Mouse (Mus musculus): ENCODE measurements around the gene Pik3r2.
"Not testable (repeated sequence)": the region's sequence is repeated elsewhere in the genome, so short reads cannot be mapped to it uniquely, and the experiment has no call there.

Pik3r2 gene

DNA sequence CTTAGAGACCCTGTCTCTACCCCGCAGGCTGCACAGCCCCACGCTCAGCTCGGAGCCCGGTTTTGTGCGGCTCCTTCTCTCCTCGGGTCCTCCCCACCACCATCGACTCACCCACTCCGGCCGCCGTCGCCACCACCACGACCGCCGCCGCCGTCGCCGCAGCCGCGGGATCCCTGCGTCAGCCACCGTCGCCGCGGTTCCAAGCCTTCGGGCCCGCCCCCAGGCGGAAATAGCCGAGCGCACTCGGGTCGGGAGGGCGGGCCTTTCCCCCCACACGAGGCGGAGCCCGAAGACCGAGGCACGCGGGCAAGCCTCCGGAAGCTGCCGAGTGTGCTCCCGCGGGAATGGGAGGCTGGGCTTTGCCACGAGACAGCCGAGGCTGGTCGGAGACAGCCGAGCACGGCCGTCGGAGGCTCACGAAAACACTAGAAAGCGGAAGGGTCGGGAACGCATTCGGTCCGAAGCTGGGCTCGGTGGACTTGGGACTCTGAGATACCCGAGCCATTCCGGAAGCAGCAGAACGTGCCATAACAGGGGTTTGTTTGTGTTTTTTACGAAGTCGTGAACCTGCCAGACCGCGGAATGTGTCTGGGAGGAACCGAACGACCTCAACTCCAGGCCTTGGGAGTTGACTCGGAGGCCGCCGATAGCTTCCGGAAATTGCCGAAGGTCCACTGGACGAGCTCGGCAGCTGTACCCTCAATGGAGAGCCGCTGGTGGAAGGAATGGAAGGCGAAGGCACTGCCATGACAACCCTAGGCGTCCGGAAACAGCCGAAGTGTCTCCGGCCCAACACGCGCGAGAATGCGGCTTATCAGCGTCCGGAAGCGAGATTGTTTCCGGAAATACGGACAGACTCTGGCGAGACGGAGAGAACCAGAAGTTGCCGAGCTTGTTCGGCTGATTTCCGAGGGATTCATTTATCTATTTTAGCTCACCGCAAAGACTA is at the start of gene Pik3r2:
TSS of gene Pik3r2 (minus strand) at position 218 of the 949 bp plus-strand sequence.
- DNase-seq: peak; percentile 99

DNA sequence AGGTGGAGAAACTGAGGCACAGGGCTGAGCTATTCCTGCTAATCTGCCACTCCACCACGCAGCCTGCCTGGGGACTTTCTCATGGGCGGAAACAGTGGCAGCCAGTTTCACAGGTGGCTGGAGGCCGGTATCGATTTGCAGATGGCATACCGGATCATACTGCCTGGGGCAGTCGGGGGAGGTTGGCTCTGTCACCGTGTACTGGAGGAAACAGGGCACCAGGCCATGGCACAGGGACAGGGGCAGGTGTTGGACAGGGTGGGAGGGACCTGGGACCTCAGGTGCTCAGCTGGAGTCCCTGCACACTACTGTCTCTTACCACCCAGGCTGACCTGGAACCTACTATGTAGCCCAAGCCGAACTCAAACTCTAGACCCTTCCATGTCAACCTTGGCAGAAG is 49.3 kb upstream of the Pik3r2 start:
- DNase-seq: no peak

DNA sequence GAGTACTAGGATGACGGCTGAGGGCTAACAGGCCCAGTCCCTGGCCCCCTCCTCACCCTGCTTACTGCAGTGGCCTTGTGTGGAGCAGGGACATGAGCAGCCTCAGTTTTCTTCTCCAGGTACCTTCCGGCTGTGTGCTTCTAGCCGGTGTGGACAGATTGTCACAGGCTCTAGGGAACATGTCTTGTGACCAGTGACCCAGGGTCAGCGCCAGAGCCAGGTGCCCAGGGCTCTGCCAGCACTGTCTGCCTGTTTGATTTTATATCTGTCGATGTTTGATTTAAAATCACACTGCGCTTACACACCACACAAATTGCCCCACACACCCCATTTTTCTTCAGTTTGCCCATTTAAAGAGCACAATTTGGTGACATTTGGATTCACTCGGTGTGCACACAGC is 47.3 kb upstream of the Pik3r2 start:
- no peak for DNase-seq

DNA sequence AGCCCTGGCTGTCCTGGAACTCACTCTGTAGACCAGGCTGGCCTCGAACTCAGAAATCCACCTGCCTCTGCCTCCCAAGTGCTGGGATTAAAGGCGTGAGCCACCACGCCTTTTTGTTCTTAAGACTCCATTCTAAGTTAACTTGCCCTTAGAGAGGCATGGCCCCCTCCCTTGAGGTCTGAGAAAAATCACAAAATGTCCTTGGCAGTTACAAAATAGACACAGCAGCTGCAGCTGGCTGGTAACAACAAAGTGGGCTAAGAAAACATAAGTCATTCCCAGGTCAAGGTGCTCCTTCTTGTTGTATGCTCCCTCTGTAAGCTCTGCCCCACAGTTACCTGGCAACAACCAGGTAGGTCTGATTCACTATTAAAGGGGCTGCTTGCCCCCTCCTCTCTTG is 46.1 kb upstream of the Pik3r2 start:
- DNase-seq: not testable (repeated sequence)

DNA sequence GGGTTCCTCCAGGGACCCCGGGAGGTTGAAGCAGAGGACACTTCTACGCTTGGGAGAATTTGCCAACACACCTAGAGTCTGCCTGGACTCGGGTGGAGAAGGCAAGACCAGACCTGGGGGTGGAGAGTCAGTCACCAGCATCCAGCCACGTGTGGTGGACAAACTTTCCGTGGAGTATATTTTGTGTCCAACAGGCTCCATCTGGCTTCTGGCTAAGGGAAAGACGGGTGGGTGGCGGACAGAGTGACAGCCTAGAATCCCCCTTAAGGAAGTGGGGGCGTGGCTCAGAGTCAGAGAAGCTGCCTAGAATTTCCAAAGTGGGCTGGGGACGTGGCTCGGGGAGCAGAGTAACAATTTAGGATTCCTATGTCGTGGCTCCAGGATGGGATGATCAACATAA is 45.5 kb upstream of the Pik3r2 start:
- no peak for DNase-seq

DNA sequence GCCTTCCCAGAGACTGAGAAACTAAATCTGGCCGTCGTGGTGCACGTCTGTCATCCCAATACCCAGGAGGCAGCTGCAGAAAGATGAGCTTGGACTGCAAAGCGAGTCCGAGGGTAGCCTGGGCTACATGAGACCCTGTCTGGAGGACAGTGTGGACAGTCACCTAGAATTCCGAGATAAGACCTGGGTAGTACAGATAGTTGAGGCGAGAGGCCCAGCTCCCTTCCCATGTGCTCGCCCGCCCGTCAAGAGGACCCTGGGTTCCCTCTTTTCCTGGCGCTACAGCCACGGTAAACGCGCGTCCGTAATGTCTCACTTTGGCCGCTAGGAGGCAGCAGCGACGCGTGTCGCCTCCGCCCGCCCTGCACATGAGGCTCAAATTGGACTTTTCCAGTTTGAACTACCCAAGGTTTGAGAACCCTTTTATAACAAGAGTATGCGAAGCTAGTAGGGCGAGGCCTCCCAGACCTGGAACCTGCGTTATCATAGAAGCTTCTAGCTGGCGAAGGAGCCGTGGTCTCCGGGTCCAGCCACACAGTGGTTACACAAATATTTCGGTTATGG is 45.0 kb upstream of the Pik3r2 start:
- no peak for DNase-seq

DNA sequence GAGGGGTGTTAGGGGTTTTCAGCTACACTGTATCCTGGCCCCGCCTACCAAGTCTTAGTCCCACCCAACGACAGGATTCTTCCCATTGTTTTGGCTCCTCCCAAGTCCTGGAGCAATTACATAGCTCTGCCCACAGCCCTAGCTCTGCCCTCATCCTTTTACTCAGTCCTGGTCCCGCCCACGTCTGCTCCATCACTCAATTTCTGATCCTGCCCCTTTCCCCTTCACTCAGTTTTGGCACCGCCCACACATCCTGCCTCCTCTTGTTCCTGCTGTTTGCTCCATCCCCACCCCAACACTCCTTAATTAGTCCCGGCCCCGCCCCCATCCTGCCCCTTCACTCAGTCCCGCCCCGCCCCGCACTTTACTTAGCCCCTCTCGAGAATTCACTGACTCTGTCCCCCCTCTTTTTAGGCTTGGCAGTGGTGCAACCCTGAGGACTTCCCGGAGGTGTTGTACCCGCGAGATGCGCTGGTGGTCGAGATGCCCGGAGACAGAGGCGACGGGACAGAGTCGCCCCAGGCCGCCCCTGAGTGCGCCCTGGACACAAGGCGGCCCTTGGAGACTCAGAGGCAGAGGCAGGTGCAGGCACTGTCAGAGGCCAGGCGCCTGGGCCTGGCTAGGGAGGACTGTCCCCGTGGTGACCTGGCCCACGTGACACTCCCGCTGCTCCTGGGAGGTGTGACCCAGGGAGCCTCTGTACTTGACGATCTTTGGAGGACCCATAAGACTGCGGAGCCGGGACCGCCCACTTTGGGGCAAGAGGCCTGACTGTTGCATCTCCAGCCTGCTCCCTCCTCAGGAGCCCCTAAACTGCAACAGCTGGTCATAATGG is 43.8 kb upstream of the Pik3r2 start:
- no peak for DNase-seq

DNA sequence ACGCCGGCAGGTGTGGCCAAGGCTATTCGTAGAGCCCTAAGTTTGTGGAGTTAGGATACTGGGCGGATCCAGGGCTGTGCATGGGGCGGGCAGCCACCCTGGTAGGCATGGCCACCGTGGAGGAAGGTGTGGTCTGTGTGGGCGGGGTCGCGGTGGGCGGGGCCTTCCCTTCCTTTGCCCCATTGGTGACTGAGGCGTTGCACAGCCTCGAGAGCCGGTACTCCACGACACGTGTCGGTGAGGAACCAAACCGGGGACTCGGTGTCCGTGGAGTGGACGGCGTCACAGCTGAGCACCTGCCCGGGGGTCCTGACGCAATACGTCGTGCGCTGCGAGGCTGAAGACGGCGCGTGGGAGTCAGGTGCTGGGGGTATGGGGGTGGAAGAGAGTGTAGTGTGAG is 40.2 kb upstream of the Pik3r2 start:
- no peak for DNase-seq

DNA sequence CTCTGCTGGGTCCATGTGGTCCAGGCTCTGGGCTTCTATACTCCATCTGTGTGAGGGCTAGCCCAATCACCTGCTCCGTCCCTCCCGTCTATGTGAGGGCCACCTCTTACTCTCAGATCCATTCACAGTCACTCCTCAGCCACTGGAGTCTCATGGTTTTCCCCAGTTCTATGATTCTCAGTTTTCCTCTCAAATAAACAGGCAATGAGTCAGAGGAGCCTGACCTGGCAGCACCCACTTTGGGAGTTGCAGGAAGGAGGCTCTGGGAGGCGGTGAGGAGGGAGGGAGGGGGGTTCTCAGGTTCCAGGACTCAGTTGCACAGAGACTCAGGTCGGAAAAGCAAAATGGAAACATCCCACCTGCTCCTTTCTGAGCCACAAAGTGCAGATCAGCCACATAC is 36.4 kb upstream of the Pik3r2 start:
- DNase-seq: no peak

DNA sequence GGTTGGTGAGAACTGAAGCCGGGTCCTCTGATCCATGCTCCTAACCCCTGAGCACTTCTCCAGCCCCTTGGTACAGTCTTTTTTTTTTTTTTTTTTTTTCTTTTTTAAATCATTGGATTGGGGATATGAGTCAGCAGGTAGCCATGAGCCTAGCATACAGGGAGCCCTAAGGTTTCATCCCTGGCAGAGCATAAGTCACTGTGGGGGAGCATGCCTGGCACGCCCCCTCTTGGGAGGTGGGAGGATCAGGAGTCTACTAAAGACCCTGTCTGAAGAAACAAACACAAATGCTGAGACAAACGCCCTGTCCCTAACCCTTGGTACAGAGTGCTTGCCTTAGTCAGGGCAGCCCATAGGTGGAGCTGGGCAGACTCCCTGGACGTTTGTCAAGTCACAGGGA is 35.5 kb upstream of the Pik3r2 start:
- DNase-seq: no peak

DNA sequence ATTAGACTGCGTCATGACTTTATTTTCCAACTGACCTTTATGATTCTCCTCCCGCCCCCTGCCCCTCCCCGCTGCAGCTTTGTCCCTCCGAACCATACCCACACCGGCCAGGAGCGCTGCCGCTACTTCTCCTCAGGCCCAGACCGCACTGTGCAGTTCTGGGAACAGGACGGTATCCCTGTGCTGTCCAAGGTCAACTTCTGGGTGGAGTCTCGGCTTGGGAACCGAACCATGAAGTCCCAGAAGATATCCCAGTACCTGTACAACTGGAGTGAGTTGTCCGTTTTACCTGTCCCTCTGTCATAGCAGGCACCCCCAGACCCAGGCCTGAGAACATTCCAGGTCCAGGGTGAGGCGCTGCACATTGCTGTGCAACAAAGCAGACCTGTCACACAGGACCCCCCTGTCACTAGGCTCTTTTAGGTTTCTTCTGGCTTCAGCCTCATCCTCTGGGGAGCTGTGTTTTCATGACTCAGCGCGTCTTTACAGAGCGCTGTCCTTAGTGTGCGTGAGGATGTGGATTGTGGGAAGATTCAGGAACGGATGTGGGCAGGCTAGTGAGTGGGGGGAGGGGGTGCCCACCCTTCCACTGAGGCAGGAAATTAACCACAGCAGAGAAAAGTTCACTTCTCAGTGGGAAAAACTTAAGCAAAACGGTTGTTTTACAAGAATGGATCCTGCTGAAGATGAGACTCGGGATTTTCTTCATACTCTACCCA is 34.6 kb upstream of the Pik3r2 start:
- no peak for DNase-seq

DNA sequence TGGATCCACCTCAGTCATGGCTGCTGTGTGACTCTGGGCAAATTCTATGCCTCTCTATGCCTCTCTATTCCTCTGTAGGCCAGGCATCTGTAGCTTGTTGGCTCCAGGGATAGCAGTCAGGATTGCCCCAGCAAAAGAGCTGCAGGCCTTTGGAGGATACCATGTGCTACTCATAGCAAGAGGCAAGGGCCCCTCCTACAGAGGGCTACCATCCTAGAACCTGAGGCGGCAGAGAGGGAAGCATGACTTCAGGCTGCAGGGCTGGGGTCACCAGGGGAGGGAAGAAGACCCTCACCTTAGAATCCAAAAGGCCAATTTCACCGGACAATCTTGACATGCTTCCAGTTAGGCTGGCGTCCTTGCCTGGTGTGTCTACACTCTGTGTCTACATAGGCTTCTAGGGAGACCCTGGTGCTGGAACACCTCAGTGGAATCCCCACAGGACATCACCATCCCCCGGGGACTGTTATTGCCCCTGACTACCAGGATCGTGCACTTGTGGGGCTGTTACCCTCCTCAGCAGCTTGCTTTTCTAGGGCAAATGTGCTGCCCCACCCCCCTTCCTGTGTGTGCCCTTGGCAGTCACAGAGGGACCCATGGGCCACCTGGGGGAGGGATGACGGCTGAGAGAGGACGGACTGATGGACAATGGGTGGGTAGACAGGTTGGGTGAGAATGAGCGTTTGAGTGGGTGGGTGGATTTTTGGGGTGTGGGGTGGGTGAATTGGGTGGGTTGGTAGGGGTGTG is 32.6 kb upstream of the Pik3r2 start:
- no peak for DNase-seq

DNA sequence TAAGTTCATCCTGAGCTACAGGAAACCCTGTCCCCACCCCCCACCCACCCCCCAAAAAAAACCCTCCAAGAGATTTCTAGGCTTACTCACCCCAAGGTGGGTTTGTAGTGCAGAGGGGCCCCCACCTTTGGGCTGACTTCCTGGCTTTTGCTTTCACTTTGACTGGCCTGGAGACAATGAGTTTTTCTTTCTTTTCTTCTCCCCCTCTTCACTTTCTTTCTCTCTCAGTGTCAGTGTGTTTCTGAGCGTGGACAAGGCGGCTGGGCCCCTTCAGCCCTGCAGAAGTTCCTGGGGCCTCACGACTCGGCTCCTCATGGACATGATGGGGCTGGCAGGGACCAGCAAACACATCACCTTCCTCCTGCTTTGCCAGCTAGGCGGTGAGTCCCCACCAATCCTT is 31.7 kb upstream of the Pik3r2 start, which contains the start of gene Il12rb1:
TSS of gene Il12rb1 (plus strand) at position 211 of the 400 bp plus-strand sequence.
- DNase-seq: no peak

DNA sequence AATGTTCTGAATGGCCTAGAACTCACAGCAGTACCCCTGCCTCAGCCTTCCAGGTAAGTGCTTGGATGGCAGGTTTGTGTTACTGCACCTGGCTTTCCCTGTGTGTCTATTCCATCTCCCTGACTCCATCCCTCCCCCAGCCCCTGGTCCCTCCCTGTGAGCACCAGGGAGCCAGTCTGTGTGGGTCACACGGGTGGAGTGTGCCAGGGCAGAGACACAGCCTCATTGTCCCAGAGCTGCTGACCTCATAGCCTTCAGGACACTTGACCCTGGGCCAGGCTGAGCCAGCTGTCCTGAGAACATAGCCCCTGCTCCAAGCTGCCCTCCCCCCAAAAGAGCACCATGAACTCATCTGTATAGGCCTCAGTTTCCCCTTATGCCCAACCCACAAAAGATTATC is 30.8 kb upstream of the Pik3r2 start:
- DNase-seq: no peak

DNA sequence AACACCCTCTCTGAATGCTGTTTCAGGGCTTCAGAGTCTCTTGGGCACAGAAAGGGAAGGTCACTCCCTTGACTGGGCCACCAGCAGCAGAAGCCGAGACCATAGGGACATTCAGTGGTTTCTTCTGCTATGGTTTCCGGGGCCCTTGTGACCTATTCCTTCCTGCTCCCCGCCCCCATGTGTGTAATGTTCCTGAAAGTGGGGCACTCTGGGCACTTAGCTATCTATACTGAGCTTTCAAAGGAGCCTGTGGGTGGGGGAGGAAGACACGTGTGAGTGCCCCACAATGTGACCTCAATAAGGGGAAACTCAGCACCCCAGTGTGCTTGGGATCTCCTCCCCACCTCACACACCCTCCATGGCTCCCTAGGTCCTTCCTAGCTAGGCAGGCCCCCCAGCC is 30.0 kb upstream of the Pik3r2 start:
- DNase-seq: no peak

DNA sequence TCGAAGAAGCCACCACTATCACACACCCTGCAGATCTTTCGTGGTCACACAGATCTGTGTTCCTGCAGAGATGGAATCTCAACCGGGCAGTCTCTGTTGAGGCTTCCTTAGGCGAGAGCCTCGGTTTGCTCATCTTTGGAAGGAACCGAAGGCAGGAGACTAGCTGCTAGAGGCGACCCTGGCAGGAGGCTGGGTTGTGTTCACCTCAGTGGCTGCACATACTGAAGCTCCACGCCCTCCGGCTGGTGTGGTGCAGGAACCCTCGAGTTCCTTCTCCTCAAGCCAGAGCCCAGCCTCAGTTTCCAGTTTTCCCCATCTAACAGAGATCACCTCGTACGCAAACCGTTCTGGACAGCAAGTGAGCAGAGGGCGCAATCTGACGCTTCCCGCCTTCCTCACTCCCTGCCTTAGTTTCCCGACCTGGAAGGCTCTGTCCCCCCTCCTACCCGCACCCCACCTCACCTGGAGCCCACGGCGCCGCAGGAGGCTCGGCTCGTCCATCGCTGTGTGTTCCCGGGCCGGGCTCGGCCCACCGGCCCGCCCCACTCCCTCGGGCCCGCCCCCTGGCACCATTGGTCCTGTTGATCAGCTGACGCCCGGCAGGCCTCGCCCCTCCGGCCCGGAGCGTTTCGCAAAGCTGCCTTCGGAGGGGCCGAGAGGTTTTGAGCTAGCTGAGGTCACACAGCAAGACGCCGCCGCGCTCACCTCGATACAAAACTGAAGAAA is 28.1 kb upstream of the Pik3r2 start, which contains the start of gene Mast3:
TSS of gene Mast3 (minus strand) at position 574 of the 726 bp plus-strand sequence.
- peak; percentile 85 for DNase-seq

DNA sequence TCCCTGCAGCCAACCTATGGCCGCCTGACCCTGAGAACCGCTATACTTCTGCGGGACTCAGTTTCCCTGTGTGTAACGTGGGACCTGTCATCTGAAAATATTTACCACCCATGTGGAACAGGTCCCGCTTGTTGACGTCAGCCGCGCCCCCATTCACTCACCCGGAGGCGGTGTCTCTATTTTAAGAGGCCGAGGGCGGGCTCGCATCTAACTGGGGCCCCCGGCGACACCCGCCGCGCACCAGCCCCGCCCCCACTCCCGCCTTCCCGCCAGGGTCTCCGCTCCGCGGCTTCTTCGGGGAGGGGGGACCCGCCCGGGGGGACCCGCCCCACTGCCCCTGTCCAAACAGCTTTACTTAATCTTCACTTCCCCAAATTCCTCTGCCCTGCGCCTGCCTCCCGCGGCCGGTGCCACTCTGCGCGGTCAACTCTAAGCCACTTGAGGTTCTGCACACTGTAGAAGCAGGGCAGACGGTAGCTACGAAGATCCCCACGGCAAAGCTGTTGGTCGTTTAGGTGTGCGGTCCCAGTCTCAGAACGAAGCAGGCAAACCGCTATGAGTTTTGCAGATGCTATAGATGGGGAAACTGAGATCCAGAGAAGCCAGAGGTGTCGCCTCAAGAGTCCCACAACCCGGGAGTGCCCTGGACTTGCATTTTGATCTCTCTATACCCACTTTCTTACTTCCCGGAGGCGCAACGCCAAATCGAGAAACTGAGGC is 27.4 kb upstream of the Pik3r2 start:
- DNase-seq: peak; percentile 71

DNA sequence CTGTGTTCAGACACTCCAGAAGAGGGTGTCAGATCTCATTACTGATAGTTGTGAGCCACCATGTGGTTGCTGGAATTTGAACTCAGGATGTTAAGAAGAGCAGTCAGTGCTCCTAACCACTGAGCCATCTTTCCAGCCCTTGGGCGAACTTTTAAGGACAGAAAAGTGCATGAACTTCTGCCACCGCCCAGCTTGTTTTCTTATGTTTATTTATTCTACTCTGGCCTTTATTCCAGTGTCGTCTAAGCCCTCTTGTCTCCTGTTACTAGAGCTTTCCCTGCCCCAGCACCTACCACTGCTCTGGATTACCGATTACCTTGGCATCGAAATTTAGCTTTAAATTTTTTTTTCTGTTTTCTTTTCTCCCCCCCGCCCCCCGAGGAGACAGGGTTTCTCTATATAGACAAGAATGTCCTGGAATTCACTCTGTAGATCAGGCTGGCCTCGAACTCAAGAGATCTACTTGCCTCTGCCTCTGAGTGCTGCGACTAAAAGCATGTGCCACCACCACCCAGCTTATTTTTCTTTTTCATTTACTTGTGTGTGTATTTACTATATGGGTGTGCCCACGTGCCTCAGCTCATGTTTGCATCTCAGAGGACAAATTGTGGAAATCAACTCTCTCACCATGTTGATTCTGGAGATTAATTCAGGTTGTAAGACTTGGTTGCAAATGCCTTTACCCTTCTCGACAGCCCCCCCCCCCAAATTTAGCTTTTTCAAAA is 26.4 kb upstream of the Pik3r2 start:
- DNase-seq: no peak

DNA sequence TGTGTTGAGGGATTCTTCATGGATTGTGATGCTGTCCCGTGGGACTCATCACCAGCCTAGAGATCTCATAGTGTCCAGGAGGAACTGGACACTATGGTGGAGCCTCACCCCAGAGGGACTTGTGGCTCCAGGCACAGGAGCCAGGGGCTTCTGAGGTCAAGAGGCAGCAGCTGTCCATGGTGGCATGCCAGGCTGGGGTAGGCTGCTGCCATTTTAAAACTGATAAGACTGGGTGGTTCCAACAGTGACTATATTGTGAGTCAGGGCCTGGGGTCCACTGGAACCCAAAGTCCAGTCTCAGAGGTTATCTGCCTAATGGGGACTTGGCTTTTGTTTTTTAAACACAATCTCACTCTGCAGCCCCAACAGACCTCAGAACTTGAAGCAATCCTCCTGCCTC is 25.3 kb upstream of the Pik3r2 start:
- DNase-seq: no peak

DNA sequence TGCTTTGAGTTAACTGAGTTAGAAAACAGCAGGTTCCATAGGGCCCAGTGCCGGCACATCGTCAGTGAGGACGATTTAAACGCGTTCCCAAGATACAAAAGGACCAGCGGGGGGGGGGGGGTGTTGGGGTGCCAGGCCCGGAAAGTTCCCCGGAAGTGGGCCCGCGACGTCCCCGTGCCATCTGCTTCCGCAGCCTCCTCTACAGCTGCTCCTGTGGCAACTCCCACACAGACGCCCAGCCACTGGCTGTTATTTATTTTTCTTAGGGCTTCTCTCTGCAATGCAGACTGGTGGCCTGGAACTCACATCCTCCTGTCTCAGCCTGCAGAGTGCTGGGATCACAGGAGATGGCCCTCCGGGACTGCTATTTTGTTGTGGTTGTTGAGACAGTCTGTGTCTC is 24.6 kb upstream of the Pik3r2 start:
- DNase-seq: peak; percentile 68
